Mouse (Mus musculus): ENCODE data around the gene Myh9. TPM values are rescaled to one million over a fixed set of nuclear protein-coding genes. Genes with fewer than 3 reads are reported as not detected.
A peak's percentile ranks its signal among the peaks of the same experiment; 100 is the strongest.

Myh9 gene
- polyA plus RNA-seq, 1 experiment from 2014 or later, result 14.8 TPM

DNA sequence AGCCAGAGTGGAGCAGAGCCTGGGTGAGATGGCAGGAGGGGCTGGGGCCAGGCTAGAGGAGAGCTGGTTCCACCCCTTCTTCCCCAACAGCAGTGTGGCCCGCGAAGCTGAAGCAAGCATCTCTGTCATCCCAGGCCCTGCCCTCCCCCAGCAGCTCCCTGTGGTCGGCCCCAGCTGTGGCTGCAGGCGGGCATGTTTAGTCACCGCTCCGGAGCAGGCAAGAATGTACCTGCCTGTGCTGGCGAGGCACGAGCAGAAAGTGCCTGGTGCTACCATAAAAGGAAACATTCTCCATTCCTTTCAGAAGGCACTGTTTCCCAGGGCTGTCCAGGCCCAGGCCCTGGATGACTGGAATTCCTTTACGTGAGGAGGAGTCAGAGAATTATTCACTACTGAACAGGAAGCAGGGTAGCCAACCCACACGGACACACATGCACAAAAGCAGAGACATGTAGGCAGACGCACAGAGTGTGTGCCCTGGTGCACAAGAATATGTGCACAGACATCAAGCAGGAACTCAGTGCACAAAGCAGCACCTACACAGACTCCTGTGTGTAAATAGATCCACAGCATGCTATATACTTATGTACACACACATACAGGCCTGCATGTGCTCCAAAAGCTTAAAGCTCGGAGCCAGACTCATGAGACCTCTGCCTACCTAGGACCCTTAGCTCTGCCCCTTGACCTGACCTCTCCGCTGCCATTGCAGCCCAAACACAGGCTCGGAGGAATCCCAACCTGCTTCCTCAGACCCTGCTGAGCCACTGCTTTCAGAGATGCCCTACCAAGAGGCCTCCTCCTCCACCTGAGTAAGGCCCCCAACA, 43.1 kb downstream of the Myh9 start:
- peaks cover 11% of the 10 kb centered on the region; the same call in 1 of the 2 replicates for H3K36me3 ChIP-seq (ENCODE audit: control insufficient read depth, insufficient read depth, low read length)
- DNase-seq (no peak), ATAC-seq (ENCODE audit: low FRiP score, low TSS enrichment) (no peak)
- 30% methylated on average over 14 of the region's 14 CpGs for WGBS
- 0 out of 2 replicates have a peak overlapping the region, but pooled peaks have one; percentile 29 for H3K9ac ChIP-seq (replicated peaks; ENCODE audit: low read length)
- H3K4me1 ChIP-seq (ENCODE audit: control insufficient read depth, insufficient read depth, low read length), result 0 out of 2 replicates have a peak, but pooled peaks cover 5% of the 10 kb centered on the region
- H3K9me3 ChIP-seq (ENCODE audit: control insufficient read depth, low read length), result no peaks in the 10 kb centered on the region
- no peaks in the 10 kb centered on the region for H3K27me3 ChIP-seq (ENCODE audit: control insufficient read depth, insufficient read depth, low read length)
- peak overlapping the region; percentile 64 for H3K27ac ChIP-seq (replicated peaks; ENCODE audit: low read depth, low read length)
- no peak overlapping the region for H3K4me2 ChIP-seq (ENCODE audit: low read length)
- H3K4me3 ChIP-seq (replicated peaks; ENCODE audit: low read depth, low read length), result no peak overlapping the region

DNA sequence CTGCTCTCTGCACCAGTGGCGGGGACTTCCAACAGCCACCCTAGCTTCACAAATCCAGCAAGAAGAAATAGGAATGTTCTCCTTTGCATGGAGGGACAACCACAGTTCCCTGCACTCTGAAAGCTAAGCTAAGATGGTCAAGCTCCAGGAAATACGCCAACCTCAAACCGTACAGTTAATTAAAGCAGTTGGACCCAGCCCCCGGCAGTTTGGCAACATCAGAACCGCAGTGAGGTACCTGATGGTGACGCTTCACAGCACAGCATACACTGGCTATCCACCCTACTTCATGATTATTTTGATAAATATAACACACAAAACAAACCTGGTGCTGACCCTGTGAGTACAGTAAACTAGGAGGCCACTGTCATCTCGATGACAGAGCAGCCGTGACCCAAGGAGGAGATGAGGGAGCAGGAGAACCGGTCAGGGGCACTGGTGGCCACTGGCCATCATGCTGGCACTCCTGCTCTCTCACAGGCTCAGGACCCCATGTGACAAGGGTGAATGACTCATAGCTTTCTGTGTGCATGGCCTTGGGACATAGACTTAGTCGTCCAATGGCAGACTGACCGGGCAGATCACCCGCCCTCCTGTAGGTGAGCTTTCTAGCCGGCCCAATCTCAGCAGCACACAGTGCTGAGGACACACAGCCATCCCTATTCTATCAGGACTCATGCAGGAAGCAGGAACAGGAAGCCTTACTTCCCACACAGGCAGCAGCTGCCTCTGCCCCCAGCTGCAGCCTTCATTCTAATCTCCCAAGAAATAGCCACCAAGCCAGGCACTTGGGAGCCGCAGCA, 44.2 kb downstream of the Myh9 start:
- DNase-seq (no peak), ATAC-seq (ENCODE audit: low FRiP score, low TSS enrichment) (no peak)
- no peaks in the 10 kb centered on the region for H3K9me3 ChIP-seq (ENCODE audit: control insufficient read depth, low read length)
- no peak overlapping the region for H3K4me2 ChIP-seq (ENCODE audit: low read length)
- peak overlapping the region; percentile 32; the same call in 1 of the 2 replicates for H3K27ac ChIP-seq (replicated peaks; ENCODE audit: low read depth, low read length)
- no peaks in the 10 kb centered on the region for H3K27me3 ChIP-seq (ENCODE audit: control insufficient read depth, insufficient read depth, low read length)
- no peak overlapping the region for H3K9ac ChIP-seq (replicated peaks; ENCODE audit: low read length)
- H3K4me3 ChIP-seq (replicated peaks; ENCODE audit: low read depth, low read length), result no peak overlapping the region
- 0 out of 2 replicates have a peak, but pooled peaks cover 11% of the 10 kb centered on the region for H3K36me3 ChIP-seq (ENCODE audit: control insufficient read depth, insufficient read depth, low read length)
- 90% methylated on average over 14 of the region's 14 CpGs for WGBS
- 0 out of 2 replicates have a peak, but pooled peaks cover 5% of the 10 kb centered on the region for H3K4me1 ChIP-seq (ENCODE audit: control insufficient read depth, insufficient read depth, low read length)

DNA sequence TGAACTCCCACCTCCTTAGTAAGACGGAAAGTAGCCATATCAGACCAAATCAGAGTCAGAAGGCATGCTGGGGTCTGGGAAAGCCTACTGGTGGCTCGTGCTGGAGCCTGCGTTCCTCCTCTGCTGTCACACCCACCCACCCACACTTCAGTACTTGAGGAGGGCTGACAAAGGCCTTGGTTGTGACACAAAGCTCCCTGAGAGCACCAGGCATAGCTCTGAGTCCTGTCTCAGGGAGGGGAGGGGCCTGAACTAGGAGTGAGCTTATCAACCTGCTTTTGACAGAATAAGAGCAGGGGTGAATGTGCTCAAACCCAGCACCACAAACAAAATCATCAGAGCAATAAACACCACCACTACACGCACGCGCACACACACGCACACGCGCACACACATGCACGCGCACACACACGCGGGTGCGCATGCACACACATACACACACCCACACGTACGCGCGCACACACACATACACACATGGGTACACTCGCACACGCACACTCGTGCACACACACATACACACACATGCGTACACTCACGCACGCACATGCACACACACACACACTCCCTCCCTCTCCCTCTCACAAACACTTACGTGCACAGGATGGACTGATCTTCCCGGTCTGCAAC, 45.5 kb downstream of the Myh9 start:
- H3K9me3 ChIP-seq (ENCODE audit: control insufficient read depth, low read length), result no peaks in the 10 kb centered on the region
- no peak for DNase-seq
- no peaks in the 10 kb centered on the region for H3K27me3 ChIP-seq (ENCODE audit: control insufficient read depth, insufficient read depth, low read length)
- H3K36me3 ChIP-seq (ENCODE audit: control insufficient read depth, insufficient read depth, low read length), result peaks cover 8% of the 10 kb centered on the region; the same call in 1 of the 2 replicates
- no peak for ATAC-seq (ENCODE audit: low FRiP score, low TSS enrichment)
- no peak overlapping the region for H3K27ac ChIP-seq (replicated peaks; ENCODE audit: low read depth, low read length)
- no peak overlapping the region for H3K4me3 ChIP-seq (replicated peaks; ENCODE audit: low read depth, low read length)
- H3K4me1 ChIP-seq (ENCODE audit: control insufficient read depth, insufficient read depth, low read length), result 0 out of 2 replicates have a peak, but pooled peaks cover 5% of the 10 kb centered on the region
- 95% methylated on average over 26 of the region's 26 CpGs for WGBS
- H3K4me2 ChIP-seq (ENCODE audit: low read length), result no peak overlapping the region
- no peak overlapping the region for H3K9ac ChIP-seq (replicated peaks; ENCODE audit: low read length)

DNA sequence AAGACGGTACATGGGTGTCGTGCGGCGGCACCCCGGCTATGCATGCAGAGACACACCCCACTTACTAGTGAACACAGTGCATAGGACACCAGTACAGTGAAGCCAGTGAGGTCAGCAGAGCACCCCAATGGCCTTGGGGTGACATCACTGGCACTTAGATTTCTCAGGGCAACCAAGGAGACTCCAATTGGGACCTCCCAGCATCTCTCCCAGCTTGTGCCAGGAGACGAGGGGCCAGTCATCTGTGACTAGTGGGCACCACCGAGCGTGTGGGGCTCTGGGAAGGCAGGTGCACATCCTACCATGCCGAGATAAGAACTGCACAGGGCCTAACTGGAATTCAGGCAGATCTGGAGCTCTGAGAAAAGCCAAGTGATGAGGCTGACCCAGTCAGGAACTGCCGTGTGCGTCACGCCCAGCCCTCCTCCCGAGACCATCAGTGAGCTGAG, 47.0 kb downstream of the Myh9 start:
- DNase-seq, result no peak
- H3K4me3 ChIP-seq (replicated peaks; ENCODE audit: low read depth, low read length), result no peak overlapping the region

DNA sequence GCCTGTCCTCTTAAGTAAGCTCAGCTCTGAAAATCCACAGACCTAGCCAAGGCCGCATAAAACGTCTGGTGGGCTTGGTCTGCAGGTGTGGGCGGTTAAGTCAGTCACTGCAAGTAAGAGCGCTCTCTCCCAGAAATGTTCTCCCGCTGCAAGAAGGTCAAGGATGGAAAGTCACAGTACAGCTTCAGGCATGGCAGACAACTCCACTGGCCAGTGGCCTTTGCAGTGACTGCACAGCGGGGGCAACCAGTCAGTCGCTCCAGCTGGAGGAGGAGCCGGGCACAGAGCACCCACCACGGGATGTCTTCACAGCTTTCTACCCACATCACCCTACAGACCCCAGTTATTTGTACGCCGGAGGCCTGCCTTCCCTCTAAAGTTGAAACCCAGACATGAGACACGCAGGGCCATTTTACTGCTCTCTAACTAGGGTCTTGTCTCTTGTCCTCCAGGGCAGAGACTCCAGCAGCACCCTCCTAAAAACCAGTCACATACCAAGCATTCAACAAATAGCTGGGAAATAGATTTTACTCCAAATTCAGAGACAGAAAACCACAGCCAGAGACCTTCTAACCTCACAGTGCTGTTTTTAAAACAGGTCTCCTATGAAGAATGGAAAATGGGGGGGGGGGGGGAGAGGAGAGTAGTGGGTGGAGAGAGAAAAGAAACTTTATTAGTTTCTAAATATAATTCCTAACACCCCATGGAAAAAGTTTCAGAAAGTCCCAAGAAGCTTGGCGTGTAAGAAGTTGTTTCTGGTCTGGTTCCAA, 47.7 kb downstream of the Myh9 start:
- Histone ChIP-seq H3K4me1 (ENCODE audit: control insufficient read depth, insufficient read depth, low read length) (0 out of 2 replicates have a peak, but pooled peaks cover 5% of the 10 kb centered on the region), H3K27ac (replicated peaks; ENCODE audit: low read depth, low read length) (no peak overlapping the region), H3K9me3 (ENCODE audit: control insufficient read depth, low read length) (no peaks in the 10 kb centered on the region), H3K4me3 (replicated peaks; ENCODE audit: low read depth, low read length) (no peak overlapping the region), H3K27me3 (ENCODE audit: control insufficient read depth, insufficient read depth, low read length) (no peaks in the 10 kb centered on the region), H3K4me2 (ENCODE audit: low read length) (no peak overlapping the region), H3K36me3 (ENCODE audit: control insufficient read depth, insufficient read depth, low read length) (peaks cover 29% of the 10 kb centered on the region), H3K9ac (replicated peaks; ENCODE audit: low read length) (no peak overlapping the region)
- ATAC-seq (ENCODE audit: low FRiP score, low TSS enrichment) (no peak), DNase-seq (no peak)
- WGBS, result 94% methylated on average over 13 of the region's 13 CpGs

More for the DNA sequence above, 47.0 kb downstream of the Myh9 start:
- no peaks in the 10 kb centered on the region for H3K9me3 ChIP-seq (ENCODE audit: control insufficient read depth, low read length)
- no peak overlapping the region for H3K9ac ChIP-seq (replicated peaks; ENCODE audit: low read length)
- no peak overlapping the region for H3K4me2 ChIP-seq (ENCODE audit: low read length)
- peaks cover 22% of the 10 kb centered on the region for H3K36me3 ChIP-seq (ENCODE audit: control insufficient read depth, insufficient read depth, low read length)
- H3K4me1 ChIP-seq (ENCODE audit: control insufficient read depth, insufficient read depth, low read length), result 0 out of 2 replicates have a peak, but pooled peaks cover 5% of the 10 kb centered on the region
- 92% methylated on average over 13 of the region's 13 CpGs for WGBS
- ATAC-seq (ENCODE audit: low FRiP score, low TSS enrichment), result no peak
- H3K27ac ChIP-seq (replicated peaks; ENCODE audit: low read depth, low read length), result no peak overlapping the region
- H3K27me3 ChIP-seq (ENCODE audit: control insufficient read depth, insufficient read depth, low read length), result no peaks in the 10 kb centered on the region

DNA sequence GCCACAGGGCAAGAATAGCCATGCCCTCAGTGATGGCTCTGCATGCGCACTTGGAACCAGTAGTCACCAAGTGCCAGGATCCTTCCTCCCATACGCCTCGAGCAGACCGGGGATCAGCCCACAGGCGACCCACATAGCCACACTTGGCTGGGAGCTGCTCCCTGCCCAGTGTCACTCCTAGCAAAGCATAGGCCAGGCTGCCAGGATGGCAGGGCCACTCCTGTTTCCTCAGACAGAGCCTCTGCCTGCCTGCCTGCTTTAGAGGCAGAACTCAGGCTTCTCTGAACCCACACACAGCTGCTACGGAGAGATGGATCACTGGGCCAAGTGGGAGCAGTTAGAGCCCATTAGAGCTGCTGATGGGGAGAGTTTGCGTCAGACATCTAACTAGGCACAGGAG, 48.4 kb downstream of the Myh9 start:
- Histone ChIP-seq H3K27ac (replicated peaks; ENCODE audit: low read depth, low read length) (no peak overlapping the region), H3K4me1 (ENCODE audit: control insufficient read depth, insufficient read depth, low read length) (0 out of 2 replicates have a peak, but pooled peaks cover 2% of the 10 kb centered on the region), H3K27me3 (ENCODE audit: control insufficient read depth, insufficient read depth, low read length) (no peaks in the 10 kb centered on the region), H3K9me3 (ENCODE audit: control insufficient read depth, low read length) (no peaks in the 10 kb centered on the region), H3K9ac (replicated peaks; ENCODE audit: low read length) (no peak overlapping the region), H3K4me2 (ENCODE audit: low read length) (no peak overlapping the region), H3K4me3 (replicated peaks; ENCODE audit: low read depth, low read length) (no peak overlapping the region), H3K36me3 (ENCODE audit: control insufficient read depth, insufficient read depth, low read length) (peaks cover 36% of the 10 kb centered on the region)
- WGBS, result 97% methylated on average over 7 of the region's 7 CpGs
- DNase-seq (no peak), ATAC-seq (ENCODE audit: low FRiP score, low TSS enrichment) (no peak)

DNA sequence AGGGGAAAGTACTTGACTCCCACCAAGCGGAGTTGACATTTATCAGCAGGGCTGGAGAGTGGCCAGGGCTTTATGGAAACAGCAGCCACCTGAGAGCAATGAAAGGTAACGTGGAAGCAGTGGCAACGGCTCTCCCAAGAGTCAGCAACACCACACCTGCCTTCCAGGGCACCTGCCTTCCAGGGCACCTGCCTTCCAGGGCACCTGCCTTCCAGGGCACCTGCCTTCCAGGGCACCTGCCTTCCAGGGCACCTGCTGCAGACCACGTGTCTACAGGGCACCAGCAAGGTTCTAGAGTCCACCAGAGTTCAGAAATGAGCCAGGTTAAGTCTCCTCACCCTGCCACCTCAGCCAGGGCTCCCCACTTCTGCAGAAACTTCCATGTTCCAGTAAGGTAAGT, 48.9 kb downstream of the Myh9 start:
- no peak overlapping the region for H3K4me2 ChIP-seq (ENCODE audit: low read length)
- no peak overlapping the region for H3K9ac ChIP-seq (replicated peaks; ENCODE audit: low read length)
- no peak overlapping the region for H3K4me3 ChIP-seq (replicated peaks; ENCODE audit: low read depth, low read length)
- no peak overlapping the region for H3K27ac ChIP-seq (replicated peaks; ENCODE audit: low read depth, low read length)
- H3K4me1 ChIP-seq (ENCODE audit: control insufficient read depth, insufficient read depth, low read length), result no peaks in the 10 kb centered on the region
- H3K36me3 ChIP-seq (ENCODE audit: control insufficient read depth, insufficient read depth, low read length), result peaks cover 41% of the 10 kb centered on the region
- DNase-seq (no peak), ATAC-seq (ENCODE audit: low FRiP score, low TSS enrichment) (no peak)
- 96% methylated on average over 4 of the region's 4 CpGs for WGBS
- H3K9me3 ChIP-seq (ENCODE audit: control insufficient read depth, low read length), result no peaks in the 10 kb centered on the region
- H3K27me3 ChIP-seq (ENCODE audit: control insufficient read depth, insufficient read depth, low read length), result no peaks in the 10 kb centered on the region

DNA sequence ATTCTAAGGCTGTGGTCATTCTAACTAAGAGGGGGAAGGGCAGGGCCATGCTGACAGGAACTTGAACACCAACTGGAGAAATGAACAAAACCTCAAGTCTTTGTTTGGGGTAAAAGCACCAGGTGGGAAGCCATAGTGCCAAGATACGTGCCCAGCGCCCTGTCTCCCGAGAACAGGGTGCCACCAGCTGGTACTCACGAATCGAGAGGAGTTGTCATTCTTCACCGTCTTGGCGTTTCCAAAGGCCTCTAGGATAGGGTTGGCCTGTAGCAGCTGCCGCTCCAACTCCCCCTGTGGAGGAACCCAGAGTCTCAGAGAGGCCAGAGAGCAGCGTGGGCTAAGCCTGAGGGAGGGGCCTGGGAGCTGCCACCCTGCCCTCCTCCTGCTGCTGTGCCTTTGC, 49.9 kb downstream of the Myh9 start:
- ATAC-seq (ENCODE audit: low FRiP score, low TSS enrichment) (no peak), DNase-seq (no peak)
- 89% methylated on average over 9 of the region's 9 CpGs for WGBS
- Histone ChIP-seq H3K36me3 (ENCODE audit: control insufficient read depth, insufficient read depth, low read length) (peaks cover 49% of the 10 kb centered on the region), H3K4me1 (ENCODE audit: control insufficient read depth, insufficient read depth, low read length) (no peaks in the 10 kb centered on the region), H3K4me2 (ENCODE audit: low read length) (no peak overlapping the region), H3K27me3 (ENCODE audit: control insufficient read depth, insufficient read depth, low read length) (no peaks in the 10 kb centered on the region), H3K9ac (replicated peaks; ENCODE audit: low read length) (no peak overlapping the region), H3K27ac (replicated peaks; ENCODE audit: low read depth, low read length) (no peak overlapping the region), H3K9me3 (ENCODE audit: control insufficient read depth, low read length) (no peaks in the 10 kb centered on the region), H3K4me3 (replicated peaks; ENCODE audit: low read depth, low read length) (no peak overlapping the region)
